Mouse (Mus musculus): ENCODE results near the gene Tfpi. TPM values are rescaled to one million over a fixed set of nuclear protein-coding genes. Genes with fewer than 3 reads are reported as not detected.
"Not testable (repeated sequence)": the region's sequence is repeated elsewhere in the genome, so short reads cannot be mapped to it uniquely, and the experiment has no call there.

Tfpi gene
- polyA plus RNA-seq, 1 experiment from 2014 or later: 20.4 TPM

DNA sequence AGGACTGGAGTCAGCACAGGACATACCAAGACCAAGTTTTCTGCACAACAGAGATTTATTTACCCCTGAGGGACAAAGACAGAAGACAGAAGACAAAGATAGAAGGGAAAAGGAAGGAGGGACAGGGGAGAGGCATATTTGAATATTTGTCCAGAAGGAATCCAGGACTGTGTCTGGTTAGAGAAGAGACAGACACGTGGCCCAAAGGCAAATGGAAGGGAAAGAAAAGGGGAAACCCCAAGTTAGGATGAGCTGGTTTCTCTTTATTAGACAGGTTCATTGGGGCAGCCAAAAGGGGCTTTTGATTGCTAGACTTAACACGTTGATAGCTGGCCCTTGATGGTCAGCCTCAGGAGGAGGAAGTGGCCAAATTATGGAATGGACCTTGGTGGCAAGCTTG is 34.9 kb upstream of the Tfpi start:
- H3K4me2 ChIP-seq: no peak overlapping the region
- H3K9ac ChIP-seq (ENCODE audit: low read length): no peak overlapping the region
- whole genome bisulfite sequencing: 77% methylated on average over 2 of the region's 2 CpGs
- H3K27ac ChIP-seq (ENCODE audit: low read depth, low read length): no peak overlapping the region
- ATAC-seq (ENCODE audit: low FRiP score): no peak
- no peaks in the 10 kb centered on the region for H3K4me1 ChIP-seq (ENCODE audit: control insufficient read depth, insufficient read depth, low read length)
- no peak overlapping the region for H3K4me3 ChIP-seq (ENCODE audit: low read depth, low read length)
- H3K36me3 ChIP-seq (ENCODE audit: control insufficient read depth, insufficient read depth, low read length): no peaks in the 10 kb centered on the region
- no peaks in the 10 kb centered on the region for H3K9me3 ChIP-seq (ENCODE audit: control insufficient read depth, low read length)
- H3K27me3 ChIP-seq (ENCODE audit: control insufficient read depth, insufficient read depth, low read length): no peaks in the 10 kb centered on the region
- no peak for DNase-seq (ENCODE audit: low spot score, missing footprints)

DNA sequence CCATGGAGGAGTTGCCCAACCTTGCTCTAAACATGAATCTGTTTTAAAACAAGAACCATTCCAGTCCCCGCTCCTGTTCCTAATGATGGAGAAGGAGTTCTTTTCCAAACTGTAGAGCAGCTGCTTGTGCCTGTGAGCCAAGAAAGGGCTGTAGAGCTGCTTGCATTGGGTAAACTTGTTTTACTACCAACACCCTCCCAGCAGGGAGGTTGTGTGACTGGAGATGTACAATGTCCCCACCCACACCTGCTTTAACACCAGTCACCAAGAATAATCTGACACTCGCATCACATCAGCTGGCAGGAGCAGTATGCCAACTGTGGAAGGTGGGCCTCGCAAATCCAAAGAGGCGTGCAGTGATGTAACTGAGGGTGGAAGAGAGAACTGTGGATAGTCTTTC is 34.5 kb upstream of the Tfpi start:
- 92% methylated on average over 4 of the region's 4 CpGs for WGBS
- Histone ChIP-seq H3K36me3 (ENCODE audit: control insufficient read depth, insufficient read depth, low read length) (no peaks in the 10 kb centered on the region), H3K9me3 (ENCODE audit: control insufficient read depth, low read length) (no peaks in the 10 kb centered on the region), H3K4me2 (no peak overlapping the region), H3K4me1 (ENCODE audit: control insufficient read depth, insufficient read depth, low read length) (no peaks in the 10 kb centered on the region), H3K27ac (ENCODE audit: low read depth, low read length) (no peak overlapping the region), H3K4me3 (ENCODE audit: low read depth, low read length) (no peak overlapping the region), H3K9ac (ENCODE audit: low read length) (no peak overlapping the region), H3K27me3 (ENCODE audit: control insufficient read depth, insufficient read depth, low read length) (no peaks in the 10 kb centered on the region)
- DNase-seq (ENCODE audit: low spot score, missing footprints) (no peak), ATAC-seq (ENCODE audit: low FRiP score) (no peak)

DNA sequence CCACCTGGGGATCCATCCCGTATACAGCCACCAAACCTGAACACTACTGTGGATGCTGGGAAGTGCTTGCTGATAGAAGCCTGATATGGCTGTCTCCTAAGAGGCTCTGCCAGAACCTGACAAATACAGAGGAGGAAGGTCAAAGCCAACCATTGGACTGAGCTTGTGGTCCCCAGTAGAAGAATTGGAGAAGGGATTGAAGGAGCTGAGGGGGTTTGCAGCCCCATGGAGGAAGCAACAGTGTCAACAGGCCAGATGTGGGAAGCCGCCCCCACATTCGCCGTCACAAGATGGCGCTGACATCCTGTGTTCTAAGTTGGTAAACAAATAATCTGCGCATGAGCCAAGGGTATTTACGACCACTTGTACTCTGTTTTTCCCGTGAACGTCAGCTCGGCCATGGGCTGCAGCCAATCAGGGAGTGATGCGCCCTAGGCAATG is 28.4 kb upstream of the Tfpi start:
- H3K27me3 ChIP-seq (ENCODE audit: control insufficient read depth, insufficient read depth, low read length); H3K4me3 ChIP-seq (ENCODE audit: low read depth, low read length); H3K36me3 ChIP-seq (ENCODE audit: control insufficient read depth, insufficient read depth, low read length); H3K4me2 ChIP-seq; DNase-seq (ENCODE audit: low spot score, missing footprints); H3K27ac ChIP-seq (ENCODE audit: low read depth, low read length); H3K4me1 ChIP-seq (ENCODE audit: control insufficient read depth, insufficient read depth, low read length); H3K9ac ChIP-seq (ENCODE audit: low read length); H3K9me3 ChIP-seq (ENCODE audit: control insufficient read depth, low read length): not testable (repeated sequence)
- WGBS: 51% methylated on average over 5 of the region's 11 CpGs
- peak; percentile 70 for ATAC-seq (ENCODE audit: low FRiP score)

DNA sequence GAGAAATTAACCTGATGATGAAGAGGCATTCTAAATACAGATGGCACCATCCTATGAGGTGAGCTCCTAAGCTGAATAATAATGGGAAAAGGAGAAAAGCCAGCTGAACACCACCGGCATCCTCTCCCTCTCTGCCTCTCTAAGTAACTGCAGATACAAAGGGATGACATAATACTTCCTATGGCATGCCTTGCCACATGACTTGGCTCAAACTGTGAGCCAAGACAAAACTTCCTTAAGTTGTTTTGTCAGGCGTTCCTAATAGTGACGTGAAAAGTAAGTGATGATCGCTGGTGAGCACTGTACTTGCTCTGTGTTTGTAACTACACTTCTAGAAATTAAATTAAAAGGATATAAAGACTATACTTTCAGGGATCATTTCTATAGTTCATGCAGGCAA is 27.7 kb upstream of the Tfpi start:
- Histone ChIP-seq H3K27ac (ENCODE audit: low read depth, low read length) (no peak overlapping the region), H3K9ac (ENCODE audit: low read length) (no peak overlapping the region), H3K27me3 (ENCODE audit: control insufficient read depth, insufficient read depth, low read length) (no peaks in the 10 kb centered on the region), H3K4me3 (ENCODE audit: low read depth, low read length) (no peak overlapping the region), H3K4me1 (ENCODE audit: control insufficient read depth, insufficient read depth, low read length) (no peaks in the 10 kb centered on the region), H3K4me2 (no peak overlapping the region), H3K36me3 (ENCODE audit: control insufficient read depth, insufficient read depth, low read length) (no peaks in the 10 kb centered on the region), H3K9me3 (ENCODE audit: control insufficient read depth, low read length) (no peaks in the 10 kb centered on the region)
- DNase-seq (ENCODE audit: low spot score, missing footprints): no peak
- WGBS: 79% methylated on average over 4 of the region's 4 CpGs
- ATAC-seq (ENCODE audit: low FRiP score): peak; percentile 24; the same call in 1 of the 2 replicates

DNA sequence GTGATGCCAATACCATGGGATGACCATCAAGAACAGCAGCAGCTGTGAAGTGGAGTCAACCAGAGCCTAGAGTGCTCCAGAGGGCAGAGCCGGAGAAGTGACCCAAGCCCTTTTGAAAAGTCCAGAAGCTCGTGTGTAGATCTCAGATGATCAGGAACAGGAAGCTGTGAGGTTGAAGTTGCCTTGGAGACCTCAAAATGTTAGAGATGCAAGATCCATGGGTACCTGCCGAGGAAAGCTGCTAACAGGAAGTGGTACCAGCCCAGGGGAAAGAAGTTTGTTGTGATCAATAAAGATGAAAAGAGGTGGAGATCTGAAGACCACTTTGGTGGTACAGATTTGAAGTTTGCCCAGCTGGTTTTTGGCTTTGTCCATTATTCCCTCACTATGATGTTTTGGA is 22.3 kb upstream of the Tfpi start:
- Histone ChIP-seq H3K27me3 (ENCODE audit: control insufficient read depth, insufficient read depth, low read length) (no peaks in the 10 kb centered on the region), H3K4me2 (no peak overlapping the region), H3K4me3 (ENCODE audit: low read depth, low read length) (no peak overlapping the region), H3K9ac (ENCODE audit: low read length) (no peak overlapping the region), H3K4me1 (ENCODE audit: control insufficient read depth, insufficient read depth, low read length) (no peaks in the 10 kb centered on the region), H3K9me3 (ENCODE audit: control insufficient read depth, low read length) (no peaks in the 10 kb centered on the region), H3K36me3 (ENCODE audit: control insufficient read depth, insufficient read depth, low read length) (no peaks in the 10 kb centered on the region), H3K27ac (ENCODE audit: low read depth, low read length) (no peak overlapping the region)
- 73% methylated on average over 3 of the region's 3 CpGs for WGBS
- DNase-seq (ENCODE audit: low spot score, missing footprints) (no peak), ATAC-seq (ENCODE audit: low FRiP score) (no peak)

DNA sequence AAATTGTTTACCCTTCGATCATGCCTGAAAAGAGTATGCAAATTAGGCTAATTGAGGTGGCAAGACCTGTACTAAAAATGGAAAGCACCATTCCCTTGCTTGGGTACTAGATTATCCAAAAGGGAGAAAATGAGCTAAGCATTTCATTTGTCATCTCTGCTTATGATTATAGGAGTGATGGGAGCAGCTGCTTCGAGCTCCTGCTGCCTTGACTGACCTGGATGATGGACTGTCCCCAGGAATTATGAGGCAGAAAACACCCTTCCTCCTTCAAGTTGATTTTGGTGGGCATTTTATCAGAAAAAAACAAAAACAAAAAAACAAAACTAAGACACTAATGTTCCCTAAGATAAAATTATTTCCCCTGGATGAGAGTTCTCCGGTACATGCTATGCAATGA is 18.5 kb upstream of the Tfpi start:
- no peak overlapping the region for H3K4me2 ChIP-seq
- H3K27me3 ChIP-seq (ENCODE audit: control insufficient read depth, insufficient read depth, low read length): no peaks in the 10 kb centered on the region
- H3K4me1 ChIP-seq (ENCODE audit: control insufficient read depth, insufficient read depth, low read length): no peaks in the 10 kb centered on the region
- H3K27ac ChIP-seq (ENCODE audit: low read depth, low read length): no peak overlapping the region
- 91% methylated on average over 3 of the region's 3 CpGs for WGBS
- no peak for ATAC-seq (ENCODE audit: low FRiP score)
- H3K4me3 ChIP-seq (ENCODE audit: low read depth, low read length): no peak overlapping the region
- no peaks in the 10 kb centered on the region for H3K9me3 ChIP-seq (ENCODE audit: control insufficient read depth, low read length)
- no peak for DNase-seq (ENCODE audit: low spot score, missing footprints)
- H3K9ac ChIP-seq (ENCODE audit: low read length): no peak overlapping the region
- no peaks in the 10 kb centered on the region for H3K36me3 ChIP-seq (ENCODE audit: control insufficient read depth, insufficient read depth, low read length)

DNA sequence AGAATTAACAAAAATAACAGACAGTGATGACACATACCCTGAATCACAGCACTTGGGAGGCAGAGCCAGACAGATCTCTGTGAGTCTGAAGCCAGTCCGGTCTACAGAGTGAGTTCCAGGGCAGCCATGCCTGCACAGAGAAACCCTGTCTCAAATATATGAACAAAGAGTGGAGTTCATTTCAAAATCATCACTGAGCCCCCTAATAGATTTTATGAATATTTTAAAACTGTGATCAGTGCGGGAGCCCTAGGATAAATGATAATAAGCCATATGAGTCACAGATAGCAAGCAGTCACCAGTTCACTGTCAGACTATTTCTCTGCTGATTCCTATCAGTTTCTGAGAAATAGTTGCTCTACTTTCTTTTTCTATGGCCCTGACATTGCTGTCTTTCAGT is 17.1 kb upstream of the Tfpi start:
- DNase-seq (ENCODE audit: low spot score, missing footprints) (no peak), ATAC-seq (ENCODE audit: low FRiP score) (no peak)
- Histone ChIP-seq H3K4me1 (ENCODE audit: control insufficient read depth, insufficient read depth, low read length) (no peaks in the 10 kb centered on the region), H3K4me2 (no peak overlapping the region), H3K36me3 (ENCODE audit: control insufficient read depth, insufficient read depth, low read length) (no peaks in the 10 kb centered on the region), H3K27me3 (ENCODE audit: control insufficient read depth, insufficient read depth, low read length) (no peaks in the 10 kb centered on the region), H3K9me3 (ENCODE audit: control insufficient read depth, low read length) (no peaks in the 10 kb centered on the region), H3K9ac (ENCODE audit: low read length) (no peak overlapping the region), H3K4me3 (ENCODE audit: low read depth, low read length) (no peak overlapping the region), H3K27ac (ENCODE audit: low read depth, low read length) (no peak overlapping the region)
- 92% methylated on average over 2 of the region's 2 CpGs for WGBS

DNA sequence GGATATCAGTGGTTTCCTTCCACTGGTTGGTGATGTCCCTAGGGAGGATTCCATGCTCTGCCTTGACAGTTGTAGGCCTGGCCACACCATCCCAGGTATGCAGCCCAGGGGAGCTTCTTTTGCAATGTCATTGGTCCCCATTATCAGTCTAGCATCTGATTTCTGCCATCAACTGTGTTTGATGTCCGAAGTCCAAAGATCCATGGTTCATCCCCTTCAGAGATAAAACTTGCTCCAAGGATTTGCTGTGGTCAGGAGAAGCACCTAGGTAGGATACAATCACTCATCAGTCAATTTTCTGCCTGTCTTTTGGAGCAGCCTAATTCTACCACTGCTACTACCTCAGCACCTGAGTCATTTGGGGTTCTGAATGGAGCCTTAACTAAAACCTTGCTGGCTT is 15.1 kb upstream of the Tfpi start:
- no peak overlapping the region for H3K27ac ChIP-seq (ENCODE audit: low read depth, low read length)
- H3K4me1 ChIP-seq (ENCODE audit: control insufficient read depth, insufficient read depth, low read length): no peaks in the 10 kb centered on the region
- DNase-seq (ENCODE audit: low spot score, missing footprints) (no peak), ATAC-seq (ENCODE audit: low FRiP score) (no peak)
- H3K4me3 ChIP-seq (ENCODE audit: low read depth, low read length): no peak overlapping the region
- no peaks in the 10 kb centered on the region for H3K27me3 ChIP-seq (ENCODE audit: control insufficient read depth, insufficient read depth, low read length)
- WGBS: 86% methylated on average over 1 of the region's 1 CpGs
- H3K9me3 ChIP-seq (ENCODE audit: control insufficient read depth, low read length): no peaks in the 10 kb centered on the region
- no peak overlapping the region for H3K4me2 ChIP-seq
- H3K36me3 ChIP-seq (ENCODE audit: control insufficient read depth, insufficient read depth, low read length): no peaks in the 10 kb centered on the region
- no peak overlapping the region for H3K9ac ChIP-seq (ENCODE audit: low read length)

DNA sequence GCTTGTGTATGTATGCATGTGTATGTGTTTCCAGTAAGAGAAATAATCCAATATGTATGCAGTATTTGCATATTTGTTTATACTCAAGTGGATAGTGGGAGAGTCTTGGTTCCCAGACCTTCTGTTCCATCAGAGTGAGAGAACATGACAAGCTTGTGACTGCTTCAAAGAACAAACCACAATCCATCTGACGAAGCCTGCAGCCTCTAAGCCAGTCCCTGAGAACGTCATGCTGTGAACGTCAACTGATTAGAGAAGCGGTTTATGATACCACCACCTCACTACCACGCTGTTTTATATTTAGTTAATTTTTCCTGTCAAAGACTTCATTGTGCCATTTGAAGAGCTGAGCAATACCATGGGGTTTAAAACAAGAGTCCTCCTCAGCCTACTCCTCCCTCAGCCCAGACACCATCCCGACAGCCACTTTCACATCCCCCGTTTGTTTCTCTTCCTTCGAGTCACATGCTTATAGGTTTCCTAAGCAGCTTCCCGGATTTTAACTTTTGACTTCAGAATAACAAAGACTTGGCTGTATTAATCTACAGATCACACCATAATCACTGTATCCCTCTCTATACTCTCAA is 11.2 kb upstream of the Tfpi start:
- H3K27me3 ChIP-seq (ENCODE audit: control insufficient read depth, insufficient read depth, low read length): no peaks in the 10 kb centered on the region
- no peaks in the 10 kb centered on the region for H3K4me1 ChIP-seq (ENCODE audit: control insufficient read depth, insufficient read depth, low read length)
- H3K9ac ChIP-seq (ENCODE audit: low read length): no peak overlapping the region
- ATAC-seq (ENCODE audit: low FRiP score) (no peak), DNase-seq (ENCODE audit: low spot score, missing footprints) (no peak)
- H3K27ac ChIP-seq (ENCODE audit: low read depth, low read length): no peak overlapping the region
- 73% methylated on average over 9 of the region's 9 CpGs for WGBS
- H3K36me3 ChIP-seq (ENCODE audit: control insufficient read depth, insufficient read depth, low read length): no peaks in the 10 kb centered on the region
- H3K4me2 ChIP-seq: no peak overlapping the region
- H3K4me3 ChIP-seq (ENCODE audit: low read depth, low read length): no peak overlapping the region
- H3K9me3 ChIP-seq (ENCODE audit: control insufficient read depth, low read length): no peaks in the 10 kb centered on the region

DNA sequence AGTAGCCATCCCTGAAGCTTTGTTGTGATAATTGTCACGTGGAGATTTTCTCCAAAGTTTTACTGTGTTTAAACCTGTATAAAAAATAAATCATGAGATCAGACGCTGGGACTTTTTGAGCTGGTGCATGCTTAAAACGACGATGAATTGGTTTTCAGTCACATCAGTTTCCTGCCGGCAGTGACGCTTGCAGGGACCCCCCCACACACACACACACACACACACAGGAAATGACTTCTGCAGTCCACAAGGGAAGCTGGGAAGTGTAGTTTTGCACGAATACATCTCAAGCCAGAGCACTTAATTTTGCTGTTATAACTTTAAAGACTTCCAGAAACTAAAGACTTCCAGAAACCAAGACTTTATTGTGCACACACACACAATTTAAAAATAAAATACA is 5.3 kb upstream of the Tfpi start:
- no peaks in the 10 kb centered on the region for H3K9me3 ChIP-seq (ENCODE audit: control insufficient read depth, low read length)
- DNase-seq (ENCODE audit: low spot score, missing footprints): no peak
- ATAC-seq (ENCODE audit: low FRiP score): no peak
- no peaks in the 10 kb centered on the region for H3K27me3 ChIP-seq (ENCODE audit: control insufficient read depth, insufficient read depth, low read length)
- H3K4me1 ChIP-seq (ENCODE audit: control insufficient read depth, insufficient read depth, low read length): no peaks in the 10 kb centered on the region
- H3K4me2 ChIP-seq: no peak overlapping the region
- no peak overlapping the region for H3K27ac ChIP-seq (ENCODE audit: low read depth, low read length)
- no peak overlapping the region for H3K9ac ChIP-seq (ENCODE audit: low read length)
- 59% methylated on average over 7 of the region's 7 CpGs for WGBS
- no peak overlapping the region for H3K4me3 ChIP-seq (ENCODE audit: low read depth, low read length)
- no peaks in the 10 kb centered on the region for H3K36me3 ChIP-seq (ENCODE audit: control insufficient read depth, insufficient read depth, low read length)

Measured in midbrain, embryonic 11.5 days (tissue).